Mouse (Mus musculus) E14TG2a.4 (cell line): ENCODE data around the gene Prkce.

ENCODE experiments used
- CTCF ChIP-seq: conservative IDR thresholded peaks from 2 replicates; pipeline ENCODE4 v1.5.1; 2014; ENCODE audit warnings: low read length
- NANOG ChIP-seq: IDR thresholded peaks from 2 replicates; pipeline ENCODE4 v1.6.1; 2014; ENCODE audit warnings: borderline replicate concordance, low read length, mixed read lengths
- POU5F1 ChIP-seq: IDR thresholded peaks from 2 replicates; pipeline ENCODE4 v1.6.1; 2014; ENCODE audit warnings: low read length, borderline replicate concordance

DNA sequence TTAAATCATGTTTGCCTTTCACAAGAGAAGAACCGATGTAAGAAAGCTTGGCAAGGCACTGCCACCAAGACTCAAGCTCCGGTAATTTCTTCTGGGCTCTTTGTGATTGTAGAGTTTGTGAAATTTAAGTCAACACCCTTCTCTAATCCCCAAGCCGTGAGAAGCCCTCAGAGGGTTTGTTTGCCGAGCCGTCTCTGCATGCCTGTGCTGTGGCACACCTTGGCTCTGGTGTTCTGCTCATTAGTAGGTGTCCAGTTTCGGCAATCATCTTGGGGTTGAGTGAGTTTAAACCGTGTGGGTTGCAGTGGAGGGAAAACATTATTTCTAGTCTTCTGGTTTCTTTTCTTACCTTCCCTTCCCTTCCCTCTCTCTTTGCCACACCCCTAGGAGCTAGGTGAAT is 358.4 kb downstream of the Prkce start:
- TF ChIP-seq CTCF: no peak
- TF ChIP-seq NANOG: no peak
- TF ChIP-seq POU5F1: no peak
